Mouse (Mus musculus) MEL (cell line): Measurements from ENCODE around the gene Gm13199.

Source experiments
- CTCF ChIP-seq, 3 experiments: IDR thresholded peaks in 2 of 3; conservative IDR thresholded peaks in 1 of 3; 2 replicates each; pipeline ENCODE4 v1.5.1; 2011 to 2012; ENCODE audit warnings: low read length in 3 of 3, low read depth in 2 of 3, mild to moderate bottlenecking in 2 of 3, improper control_type of control experiment in 1 of 3, inconsistent platforms in 1 of 3, mixed read lengths in 1 of 3, moderate library complexity in 1 of 3; ENCODE audit not compliant: control insufficient read depth in 1 of 3, insufficient read depth in 1 of 3, poor library complexity in 1 of 3, severe bottlenecking in 1 of 3
- SMC3 ChIP-seq: IDR thresholded peaks from 2 replicates; pipeline ENCODE4 v1.6.1; 2011; ENCODE audit warnings: low read depth, low read length, improper control_type of control experiment
- TAL1 ChIP-seq: IDR thresholded peaks from 2 replicates; pipeline ENCODE4 v1.6.1; 2012; ENCODE audit warnings: mild to moderate bottlenecking, inconsistent platforms, low read length, moderate library complexity, mixed read lengths
- TCF12 ChIP-seq: IDR thresholded peaks from 2 replicates; pipeline ENCODE4 v1.6.1; 2014; ENCODE audit warnings: low read depth, mild to moderate bottlenecking, inconsistent platforms, low read length, improper control_type of control experiment, moderate library complexity
- USF1 ChIP-seq: IDR thresholded peaks from 2 replicates; pipeline ENCODE4 v1.6.1; 2014; ENCODE audit warnings: low read depth, mild to moderate bottlenecking, inconsistent platforms, low read length, improper control_type of control experiment, moderate library complexity

DNA sequence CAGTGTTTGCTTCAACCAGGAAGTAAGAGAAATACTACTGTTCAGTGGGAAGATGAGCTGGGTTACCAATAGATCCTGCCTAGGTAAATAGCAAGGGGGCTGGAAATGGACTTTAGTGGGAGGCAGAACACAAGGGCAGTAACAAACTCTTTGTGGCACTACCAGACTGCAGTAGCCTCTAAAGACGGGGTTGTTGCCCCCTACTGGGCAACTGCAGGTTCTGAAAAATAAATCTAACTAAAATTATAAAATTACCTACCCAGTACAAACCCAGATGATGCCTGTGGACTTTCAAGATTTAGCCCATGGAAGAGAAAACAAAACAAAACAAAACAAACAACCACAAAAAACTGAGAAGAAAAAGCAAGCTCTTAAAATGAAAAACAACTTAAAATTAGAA, 38.5 kb downstream of the Gm13199 start:
- peak; percentile 44 to 62 (median 52); a peak in 5 of 6 replicates for TF ChIP-seq CTCF (IDR thresholded peaks at IDR 0.05 in 2 of 3, conservative IDR thresholded peaks at IDR 0.05 in 1 of 3; ENCODE audit: control insufficient read depth in 1 of 3, insufficient read depth in 1 of 3, low read depth in 2 of 3, low read length in 3 of 3, poor library complexity in 1 of 3, severe bottlenecking in 1 of 3)
- no peak for TF ChIP-seq TCF12
- TF ChIP-seq TAL1: no peak
- TF ChIP-seq USF1: no peak
- TF ChIP-seq SMC3: peak; percentile 63
